Mouse (Mus musculus) brown adipose tissue, adult 24 weeks (tissue): ENCODE measurements at regions not wholly inside any gene's neighbourhood (a gene's known extent, or its start where the extent isn't known, plus 50 kb on each side); places are given as distances from the start of the nearest gene placed in this dataset.
A peak's percentile ranks its signal among the peaks of the same experiment; 100 is the strongest.

Experiments
- H3K27ac ChIP-seq: fragments of 200-500 bp; replicated peaks from 2 replicates; pipeline ENCODE4 v1.5.1; 2012; ENCODE audit warnings: low read depth, mild to moderate bottlenecking, low read length
- H3K4me1 ChIP-seq: fragments of 200-500 bp; 2 replicates; pipeline ENCODE4 v1.6.1; 2012; ENCODE audit warnings: low read length, mixed read lengths; ENCODE audit not compliant: control insufficient read depth, insufficient read depth, insufficient read length
- H3K4me3 ChIP-seq: fragments of 200-500 bp; 2 replicates; pipeline ENCODE4 v1.5.1; 2012; ENCODE audit warnings: low read depth, mild to moderate bottlenecking, low read length, moderate library complexity; ENCODE audit not compliant: insufficient read depth

DNA sequence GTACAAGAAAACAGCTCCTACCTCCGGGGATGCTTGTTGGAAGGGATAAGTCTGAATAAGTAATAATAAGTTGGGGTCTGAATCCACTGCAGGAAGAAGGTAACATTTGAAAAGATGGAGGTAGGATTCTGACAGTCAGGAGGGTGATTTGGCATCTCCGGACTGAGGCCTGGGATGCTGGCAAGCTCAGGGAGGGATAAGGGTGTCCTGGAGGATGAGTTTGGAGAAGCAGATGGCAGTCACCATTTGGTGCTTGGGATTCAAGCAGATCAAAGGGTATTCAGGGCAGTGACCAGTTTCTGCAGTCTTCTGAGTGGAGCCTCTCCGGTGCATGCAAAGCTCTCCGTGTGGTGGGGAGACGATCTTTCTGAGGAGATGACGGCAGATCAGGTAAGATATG lies 62.9 kb upstream of the Gm2310 start:
- H3K4me1 ChIP-seq = no peaks in the 10 kb centered on the region
- no peak overlapping the region for H3K4me3 ChIP-seq

GRCm38 (mm10) chr15:8581146-8581913 lies 61.6 kb upstream of the Gm2310 start:
- H3K4me1 ChIP-seq = no peaks in the 10 kb centered on the region
- no peak overlapping the region for H3K27ac ChIP-seq

More for the DNA sequence above, 62.9 kb upstream of the Gm2310 start:
- H3K27ac ChIP-seq = no peak overlapping the region

DNA sequence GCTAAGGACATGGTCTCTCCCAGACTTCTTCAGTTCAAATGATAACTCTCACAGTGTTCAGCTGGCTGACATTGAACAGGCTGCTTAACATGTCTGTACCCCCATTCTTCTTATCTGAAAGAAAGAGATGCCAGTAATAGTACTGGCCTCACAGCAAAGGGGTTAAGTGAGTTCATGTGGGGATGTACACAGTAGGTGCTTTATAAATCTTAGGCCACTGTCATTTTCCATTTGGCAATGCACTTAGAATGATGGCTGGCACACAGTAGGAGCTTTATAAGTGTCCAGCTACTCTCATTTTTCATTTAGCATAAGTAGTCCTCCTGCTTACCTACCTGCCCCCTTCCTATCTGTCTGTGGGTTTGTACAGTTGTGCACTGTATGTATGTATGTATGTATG lies 60.3 kb upstream of the Gm2310 start:
- Histone ChIP-seq H3K4me1 (no peaks in the 10 kb centered on the region), H3K27ac (no peak overlapping the region), H3K4me3 (no peak overlapping the region)

More at GRCm38 (mm10) chr15:8581146-8581913, 61.6 kb upstream of the Gm2310 start:
- H3K4me3 ChIP-seq = no peak overlapping the region

DNA sequence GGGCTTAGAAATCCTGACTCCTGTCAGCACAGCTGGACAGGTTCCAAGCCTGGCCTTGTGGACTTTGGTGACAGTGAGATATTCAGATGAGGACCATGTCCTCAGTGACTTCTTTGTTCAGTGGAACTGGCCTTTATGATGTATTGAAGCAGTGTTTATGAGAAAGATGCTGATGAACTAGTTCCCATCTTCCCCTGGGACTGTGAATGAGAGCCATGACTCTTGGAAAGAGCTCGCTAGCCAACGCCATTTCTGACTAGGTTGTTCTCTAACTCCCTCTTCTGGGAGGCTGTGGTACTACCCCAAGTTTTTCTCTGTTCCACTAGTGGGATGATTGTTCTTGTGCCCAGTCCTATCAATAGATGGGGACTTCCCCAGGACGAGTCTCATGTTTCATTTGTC lies 57.7 kb upstream of the Gm2310 start:
- no peaks in the 10 kb centered on the region for H3K4me1 ChIP-seq
- no peak overlapping the region for H3K27ac ChIP-seq

GRCm38 (mm10) chr15:8576975-8577374 lies 57.2 kb upstream of the Gm2310 start:
- H3K27ac ChIP-seq = no peak overlapping the region
- no peaks in the 10 kb centered on the region for H3K4me1 ChIP-seq
- no peak overlapping the region for H3K4me3 ChIP-seq

More for the DNA sequence above, 57.7 kb upstream of the Gm2310 start:
- no peak overlapping the region for H3K4me3 ChIP-seq

- H3K4me3 ChIP-seq = peak overlapping the region; percentile 78
Measured at GRCm38 (mm10) chr15:8569617-8570016, 49.9 kb upstream of the Gm2310 start.

More at GRCm38 (mm10) chr15:8569617-8570016, 49.9 kb upstream of the Gm2310 start:
- Histone ChIP-seq H3K4me1 (no peaks in the 10 kb centered on the region), H3K27ac (no peak overlapping the region)
